8 mouse cellular contexts compared by ENCODE assay signal in the genomic region with DNA sequence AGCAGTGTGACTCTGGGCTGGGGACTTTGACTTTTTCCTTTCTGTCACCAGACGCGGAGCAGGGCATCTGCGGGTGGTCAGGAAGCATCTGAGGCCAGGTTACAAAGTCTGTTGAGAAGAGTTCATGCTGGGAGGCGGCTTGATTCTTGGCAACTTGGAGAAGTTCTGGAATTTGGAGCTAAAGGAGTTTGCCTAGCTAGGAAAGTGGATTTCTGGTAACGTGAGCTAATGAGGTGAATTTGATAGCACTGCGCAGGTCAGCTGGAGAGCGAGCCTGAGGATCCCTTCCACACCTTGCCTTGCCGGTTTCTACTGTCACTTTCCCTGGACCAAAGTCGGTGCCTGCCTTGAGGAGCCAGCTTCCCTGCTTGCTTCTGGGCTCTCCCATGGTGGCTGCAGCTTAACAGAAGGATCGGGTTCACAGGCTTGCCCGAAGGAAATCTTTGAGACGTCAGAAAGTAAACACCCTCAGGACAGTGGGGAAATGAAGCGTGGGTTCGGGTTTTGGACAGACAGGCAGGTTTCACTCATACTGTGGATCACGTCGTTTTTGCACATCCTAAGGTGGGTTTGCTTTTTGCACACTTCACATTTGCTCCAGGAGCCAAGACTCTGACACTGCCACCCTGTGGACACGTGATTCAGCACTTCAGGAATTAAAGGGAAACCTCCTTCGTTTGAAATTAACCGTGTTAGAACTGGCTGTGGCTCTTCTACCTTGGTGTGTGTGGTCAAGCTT. TPM values are rescaled to one million over a fixed set of nuclear protein-coding genes. Genes with fewer than 3 reads are reported as not detected.
DNase-seq lines count a peak whose midpoint lies in the region; ATAC-seq and TF ChIP-seq lines count a peak whose summit lies in the region.

No protein-coding gene starts in this region.

- peak overlapping the region; percentile 48 for H3K4me3 ChIP-seq in hindbrain, embryonic 15.5 days
- H3K4me3 ChIP-seq in limb, embryonic 15.5 days = peak overlapping the region; percentile 37
- H3K4me3 ChIP-seq in midbrain, postnatal 0 days (ENCODE audit: low read depth, low read length) = peak overlapping the region; percentile 45

- H3K27ac ChIP-seq in hindbrain, embryonic 15.5 days (replicated peaks) = peak overlapping the region; percentile 57
- peak overlapping the region; percentile 75 for H3K27ac ChIP-seq in limb, embryonic 15.5 days
- peak overlapping the region; percentile 38; the same call in 1 of the 2 replicates for H3K27ac ChIP-seq in midbrain, postnatal 0 days (ENCODE audit: low read depth, low read length)

- no peaks in the 10 kb centered on the region for H3K36me3 ChIP-seq in hindbrain, embryonic 15.5 days
- no peaks in the 10 kb centered on the region for H3K36me3 ChIP-seq in limb, embryonic 15.5 days
- no peaks in the 10 kb centered on the region for H3K36me3 ChIP-seq in midbrain, postnatal 0 days (ENCODE audit: insufficient read depth, low read length)

- peak overlapping the region; percentile 67 for H3K4me2 ChIP-seq in hindbrain, embryonic 15.5 days
- peak overlapping the region; percentile 54 for H3K4me2 ChIP-seq in limb, embryonic 15.5 days
- peak overlapping the region; percentile 67 for H3K4me2 ChIP-seq in midbrain, postnatal 0 days (ENCODE audit: low read depth, low read length, poor library complexity, severe bottlenecking)

- no peaks in the 10 kb centered on the region for H3K27me3 ChIP-seq in hindbrain, embryonic 15.5 days
- H3K27me3 ChIP-seq in limb, embryonic 15.5 days = no peaks in the 10 kb centered on the region
- no peaks in the 10 kb centered on the region for H3K27me3 ChIP-seq in midbrain, postnatal 0 days (ENCODE audit: insufficient read depth, low read length)

- intact Hi-C loops in heart, postnatal 25 days (cut with DNase I) = loop anchor here (2.0 to 5.0 kb wide), 2 partner anchors 22 to 35 kb away; no protein-coding TSS in a partner anchor

- DNase-seq in heart, adult 11 months = peak; percentile 95
- DNase-seq in heart, postnatal 25 days (ENCODE audit: low spot score) = no peak
- peak; percentile 91 for DNase-seq in brain, adult 2 months (ENCODE audit: low read depth, low spot score)
- peak; percentile 73 for DNase-seq in midbrain, postnatal 0 days (ENCODE audit: low spot score)
- peak; percentile 80 for DNase-seq in yolk sac, embryonic 10.5 days (ENCODE audit: low spot score)

- peaks cover 36% of the 10 kb centered on the region for H3K4me1 ChIP-seq in hindbrain, embryonic 15.5 days (replicated peaks)
- H3K4me1 ChIP-seq in limb, embryonic 15.5 days = peaks cover 33% of the 10 kb centered on the region
- H3K4me1 ChIP-seq in midbrain, postnatal 0 days (ENCODE audit: insufficient read depth, low read length) = no peaks in the 10 kb centered on the region

- H3K9ac ChIP-seq in hindbrain, embryonic 15.5 days = peak overlapping the region; percentile 52
- H3K9ac ChIP-seq in limb, embryonic 15.5 days = 0 out of 2 replicates have a peak overlapping the region, but pooled peaks have one; percentile 33
- H3K9ac ChIP-seq in midbrain, postnatal 0 days (replicated peaks; ENCODE audit: low read length, poor library complexity, severe bottlenecking) = peak overlapping the region; percentile 46

- peak; percentile 83 for ATAC-seq in erythroid progenitor cell, adult 5-6 weeks (replicated peaks; ENCODE audit: low FRiP score, poor library complexity, severe bottlenecking)
- peak; percentile 40; the same call in 1 of the 2 replicates for ATAC-seq in hindbrain, embryonic 15.5 days (ENCODE audit: low FRiP score, low read depth)
- no peak for ATAC-seq in limb, embryonic 15.5 days (ENCODE audit: insufficient number of reproducible peaks, low FRiP score, low TSS enrichment, low read depth)
- ATAC-seq in midbrain, postnatal 0 days (ENCODE audit: low FRiP score) = peak; percentile 57

- no peaks in the 10 kb centered on the region for H3K9me3 ChIP-seq in hindbrain, embryonic 15.5 days
- H3K9me3 ChIP-seq in limb, embryonic 15.5 days = no peaks in the 10 kb centered on the region
- no peaks in the 10 kb centered on the region for H3K9me3 ChIP-seq in midbrain, postnatal 0 days (ENCODE audit: low read length)

- peak; percentile 66 for TF ChIP-seq CTCF in midbrain, postnatal 0 days (IDR thresholded peaks at IDR 0.05)

- 7% methylated on average over 19 of the region's 19 CpGs for WGBS in hindbrain, embryonic 15.5 days
- 5% methylated on average over 19 of the region's 19 CpGs for WGBS in limb, embryonic 15.5 days
- WGBS in midbrain, postnatal 0 days = 7% methylated on average over 19 of the region's 19 CpGs

RNA-seq across cellular contexts. Expression of gene Wbp4, which starts 5.8 kb away (rescaled TPM):
- total RNA-seq in heart, postnatal 25 days (2021) = 10 to 100 TPM; 18.8 to 21.6 TPM
- total RNA-seq in erythroid progenitor cell, adult 5-6 weeks (2015; ENCODE audit: low replicate concordance) = 25.6 and 27.7 TPM in 2 replicates
- total RNA-seq in erythroid progenitor cell, adult 5-6 weeks (2017; ENCODE audit: low replicate concordance) = 40.6 and 64.4 TPM in 2 replicates
- 40.1 and 43.1 TPM in 2 replicates for polyA plus RNA-seq in hindbrain, embryonic 15.5 days (2015; fragmentation: Nextera tagmentation; extraction: Ambion mirVana)
- polyA plus RNA-seq in limb, embryonic 15.5 days (2015; fragmentation: Nextera tagmentation; extraction: Ambion mirVana) = 40.9 and 42.1 TPM in 2 replicates
- 30.5 and 38.1 TPM in 2 replicates for total RNA-seq in midbrain, postnatal 0 days (2014; rRNA removed)
- polyA plus RNA-seq in midbrain, postnatal 0 days (2015; fragmentation: Nextera tagmentation; extraction: Ambion mirVana) = 51.6 and 54.2 TPM in 2 replicates

RNA-seq across cellular contexts. Expression of gene Elf1, which starts 6.2 kb away (rescaled TPM):
- total RNA-seq in heart, postnatal 25 days (2021) = 10 to 100 TPM; 15.2 to 17.0 TPM
- 38.9 and 39.8 TPM in 2 replicates for total RNA-seq in erythroid progenitor cell, adult 5-6 weeks (2015; ENCODE audit: low replicate concordance)
- 81.2 and 83.4 TPM in 2 replicates for total RNA-seq in erythroid progenitor cell, adult 5-6 weeks (2017; ENCODE audit: low replicate concordance)
- 2.9 and 3.8 TPM in 2 replicates for polyA plus RNA-seq in hindbrain, embryonic 15.5 days (2015; fragmentation: Nextera tagmentation; extraction: Ambion mirVana)
- 14.7 and 18.1 TPM in 2 replicates for polyA plus RNA-seq in limb, embryonic 15.5 days (2015; fragmentation: Nextera tagmentation; extraction: Ambion mirVana)
- 7.2 TPM in 2 replicates for total RNA-seq in midbrain, postnatal 0 days (2014; rRNA removed)
- polyA plus RNA-seq in midbrain, postnatal 0 days (2015; fragmentation: Nextera tagmentation; extraction: Ambion mirVana) = 2.1 and 2.2 TPM in 2 replicates

RNA-seq across cellular contexts. Expression of gene Kbtbd6, which starts 35.5 kb away (rescaled TPM):
- total RNA-seq in heart, postnatal 25 days (2021) = under 1 TPM; 0.17 to 0.29 TPM
- 21.3 and 29.3 TPM in 2 replicates for total RNA-seq in erythroid progenitor cell, adult 5-6 weeks (2015; ENCODE audit: low replicate concordance)
- total RNA-seq in erythroid progenitor cell, adult 5-6 weeks (2017; ENCODE audit: low replicate concordance) = 13.2 and 27.5 TPM in 2 replicates
- polyA plus RNA-seq in hindbrain, embryonic 15.5 days (2015; fragmentation: Nextera tagmentation; extraction: Ambion mirVana) = 2.0 and 2.8 TPM in 2 replicates
- 2.2 and 2.6 TPM in 2 replicates for polyA plus RNA-seq in limb, embryonic 15.5 days (2015; fragmentation: Nextera tagmentation; extraction: Ambion mirVana)
- total RNA-seq in midbrain, postnatal 0 days (2014; rRNA removed) = 2.6 and 4.2 TPM in 2 replicates
- 0.83 and 0.96 TPM in 2 replicates for polyA plus RNA-seq in midbrain, postnatal 0 days (2015; fragmentation: Nextera tagmentation; extraction: Ambion mirVana)
